Mouse (Mus musculus): Measurements from ENCODE around the gene Kank4. TPM values are rescaled to one million over a fixed set of nuclear protein-coding genes. Genes with fewer than 3 reads are reported as not detected.

The Kank4 gene
- polyA plus RNA-seq (2014; fragmentation: Illumina TruSeq; extraction: RNeasy Lipid Tissue Mini Kit (QIAGEN cat#74804)): 3.5 TPM

GRCm38 (mm10) chr4:98817184-98817911, at the start of gene Kank4:
TSS of gene Kank4 (minus strand) at chr4:98817537.

GRCm38 (mm10) chr4:98823740-98824139, 6.4 kb upstream of the Kank4 start, which contains the start of gene I0C0044D17Rik:
TSS of gene I0C0044D17Rik (minus strand) at chr4:98823840.

GRCm38 (mm10) chr4:98726590-98727237, 90.6 kb downstream of the Kank4 start, which contains the start of gene L1td1:
TSS of gene L1td1 (plus strand) at chr4:98726734.

Other genes with a start within 250 kb of the Kank4 start
- gene L1td1, start 90.8 kb downstream of the Kank4 start, polyA plus RNA-seq (2014; fragmentation: Illumina TruSeq; extraction: RNeasy Lipid Tissue Mini Kit (QIAGEN cat#74804)): not detected
- gene I0C0044D17Rik, start 6.3 kb upstream of the Kank4 start, polyA plus RNA-seq (2014; fragmentation: Illumina TruSeq; extraction: RNeasy Lipid Tissue Mini Kit (QIAGEN cat#74804)): not detected
- gene Usp1, start 106.3 kb upstream of the Kank4 start, polyA plus RNA-seq (2014; fragmentation: Illumina TruSeq; extraction: RNeasy Lipid Tissue Mini Kit (QIAGEN cat#74804)): 222 TPM
- 3.8 TPM for gene Angptl3, start 213.4 kb upstream of the Kank4 start, polyA plus RNA-seq (2014; fragmentation: Illumina TruSeq; extraction: RNeasy Lipid Tissue Mini Kit (QIAGEN cat#74804))